Mouse (Mus musculus) bone marrow, adult 2 months (tissue): ENCODE data around the gene Krt78.

Experiments
- CTCF ChIP-seq: fragments of 200-500 bp; IDR thresholded peaks from 2 replicates; pipeline ENCODE4 v1.5.1; 2011; ENCODE audit warnings: low read length, control low read depth; ENCODE audit not compliant: control insufficient read depth, insufficient read depth
- POLR2A ChIP-seq: fragments of 200-500 bp; IDR thresholded peaks from 2 replicates; pipeline ENCODE4 v1.6.1; 2011; ENCODE audit warnings: low read depth, mild to moderate bottlenecking, control low read depth, low read length, borderline replicate concordance; ENCODE audit not compliant: control insufficient read depth

DNA sequence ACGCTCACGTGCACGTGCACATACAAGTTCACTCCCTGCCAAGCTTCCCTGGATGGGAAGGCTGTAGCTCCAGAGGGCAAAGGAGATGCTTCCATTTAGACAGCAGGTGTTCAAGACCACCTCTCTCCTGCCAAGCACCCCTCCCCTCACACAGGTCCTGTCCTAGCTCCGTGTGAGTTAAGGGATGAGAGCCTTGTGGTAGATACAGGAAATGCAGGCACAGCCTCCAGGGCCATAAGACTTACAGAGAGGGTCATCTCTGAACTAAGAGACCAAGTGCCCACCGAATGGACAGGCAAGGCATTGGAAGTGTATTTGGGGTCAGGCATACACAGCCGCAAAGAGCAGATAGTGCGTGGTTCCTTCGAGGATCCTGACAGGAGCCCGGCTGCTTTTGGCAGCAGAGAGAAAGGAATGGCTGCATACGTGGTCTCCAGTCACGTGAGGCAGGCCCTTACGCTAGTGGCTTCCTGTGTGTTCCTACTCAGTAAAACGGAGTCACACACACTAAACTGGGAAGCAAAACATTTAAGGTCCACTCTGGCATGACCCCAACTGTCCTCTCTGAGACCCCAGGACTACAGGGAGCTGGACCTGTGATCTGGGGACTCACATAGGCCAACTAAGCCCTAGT, 29.3 kb upstream of the Krt78 start:
- TF ChIP-seq CTCF (no peak), POLR2A (no peak)
